Mouse (Mus musculus) frontal cortex, postnatal 10 days (tissue): Measurements from ENCODE around the gene Asb14.

Experiments used
- DNase-seq, 2 experiments: peaks; one replicate each; pipeline ENCODE4 v3.0.0; 2022; ENCODE audit warnings: low spot score in 2 of 2, mixed read lengths in 1 of 2

Asb14 gene

DNA sequence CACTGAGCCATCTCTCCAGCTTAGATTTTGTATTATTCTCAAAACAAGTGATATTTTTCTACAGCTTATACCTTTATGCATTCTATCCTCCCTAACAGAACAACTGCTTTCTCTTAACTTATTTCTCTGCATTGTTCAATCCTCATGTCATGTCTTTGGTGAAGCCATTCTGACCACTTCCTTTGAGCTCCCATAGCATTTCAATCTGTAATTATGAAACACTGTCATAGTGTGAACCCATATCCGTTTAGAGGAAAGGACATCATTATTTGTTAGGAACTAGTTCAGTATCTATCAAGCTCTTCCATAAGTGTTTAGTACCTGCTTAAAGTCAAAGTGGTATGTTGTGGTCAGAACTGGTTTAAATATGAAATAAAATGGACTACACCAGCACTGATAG lies 66.2 kb downstream of the Asb14 start:
- no peak for DNase-seq
